Mouse (Mus musculus): ENCODE data around the gene Ugt1a8.

The Ugt1a8 gene

GRCm38 (mm10) chr1:88258881-88259642, 171.4 kb downstream of the Ugt1a8 start:
- no peak for DNase-seq (ENCODE audit: extremely low spot score)

- DNase-seq (ENCODE audit: extremely low spot score), result no peak
Observed at GRCm38 (mm10) chr1:88259643-88260024, 172.0 kb downstream of the Ugt1a8 start.

GRCm38 (mm10) chr1:88260114-88260513, 172.5 kb downstream of the Ugt1a8 start:
- DNase-seq (ENCODE audit: extremely low spot score), result no peak

- DNase-seq (ENCODE audit: extremely low spot score), result no peak
Observed at GRCm38 (mm10) chr1:88260604-88261377, 173.2 kb downstream of the Ugt1a8 start.

- DNase-seq (ENCODE audit: extremely low spot score), result no peak
Observed at GRCm38 (mm10) chr1:88261706-88262105, 174.1 kb downstream of the Ugt1a8 start.

GRCm38 (mm10) chr1:88262255-88262654, 174.6 kb downstream of the Ugt1a8 start:
- no peak for DNase-seq (ENCODE audit: extremely low spot score)

- no peak for DNase-seq (ENCODE audit: extremely low spot score)
Observed at GRCm38 (mm10) chr1:88262961-88263360, 175.3 kb downstream of the Ugt1a8 start.

- no peak for DNase-seq (ENCODE audit: extremely low spot score)
Observed at GRCm38 (mm10) chr1:88263778-88264177, 176.2 kb downstream of the Ugt1a8 start.

GRCm38 (mm10) chr1:88264237-88264868, 176.7 kb downstream of the Ugt1a8 start:
- no peak for DNase-seq (ENCODE audit: extremely low spot score)

GRCm38 (mm10) chr1:88264869-88265240, 177.2 kb downstream of the Ugt1a8 start:
- no peak for DNase-seq (ENCODE audit: extremely low spot score)

GRCm38 (mm10) chr1:88266123-88266522, 178.5 kb downstream of the Ugt1a8 start:
- DNase-seq (ENCODE audit: extremely low spot score), result no peak

- no peak for DNase-seq (ENCODE audit: extremely low spot score)
Observed at GRCm38 (mm10) chr1:88267489-88267888, 179.9 kb downstream of the Ugt1a8 start.

GRCm38 (mm10) chr1:88268070-88268469, 180.5 kb downstream of the Ugt1a8 start:
- DNase-seq (ENCODE audit: extremely low spot score), result no peak

Data from embryo, embryonic 9.5 days (tissue).